Mouse (Mus musculus) 3134 (cell line): ENCODE results near the gene Ccdc13.

Experiments used
- DNase-seq: peaks from one replicate; pipeline ENCODE4 v3.0.0-alpha.2; 2011; ENCODE audit warnings: low spot score; ENCODE audit not compliant: insufficient read length; ENCODE audit errors: extremely low read depth

Ccdc13 gene

DNA sequence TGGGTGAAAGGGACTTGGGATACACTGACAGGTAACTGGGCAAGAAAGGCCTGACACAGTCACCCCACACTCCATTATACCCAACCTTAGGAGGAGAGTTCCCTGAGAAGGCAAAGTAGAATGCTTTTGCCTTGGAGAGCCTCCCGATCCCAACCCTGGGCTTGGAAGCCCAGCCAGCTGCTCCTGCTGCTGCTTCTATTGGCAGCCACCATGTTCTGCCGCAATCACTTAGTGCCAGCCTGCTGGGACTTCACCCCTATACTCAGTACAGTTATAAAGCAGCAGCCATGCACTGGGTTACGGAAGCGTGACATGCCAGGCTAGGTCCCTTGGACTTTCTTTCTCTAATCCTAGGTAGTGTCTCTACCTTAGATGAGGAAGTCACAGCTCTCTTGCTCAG lies 7.9 kb upstream of the Ccdc13 start:
- DNase-seq = no peak

DNA sequence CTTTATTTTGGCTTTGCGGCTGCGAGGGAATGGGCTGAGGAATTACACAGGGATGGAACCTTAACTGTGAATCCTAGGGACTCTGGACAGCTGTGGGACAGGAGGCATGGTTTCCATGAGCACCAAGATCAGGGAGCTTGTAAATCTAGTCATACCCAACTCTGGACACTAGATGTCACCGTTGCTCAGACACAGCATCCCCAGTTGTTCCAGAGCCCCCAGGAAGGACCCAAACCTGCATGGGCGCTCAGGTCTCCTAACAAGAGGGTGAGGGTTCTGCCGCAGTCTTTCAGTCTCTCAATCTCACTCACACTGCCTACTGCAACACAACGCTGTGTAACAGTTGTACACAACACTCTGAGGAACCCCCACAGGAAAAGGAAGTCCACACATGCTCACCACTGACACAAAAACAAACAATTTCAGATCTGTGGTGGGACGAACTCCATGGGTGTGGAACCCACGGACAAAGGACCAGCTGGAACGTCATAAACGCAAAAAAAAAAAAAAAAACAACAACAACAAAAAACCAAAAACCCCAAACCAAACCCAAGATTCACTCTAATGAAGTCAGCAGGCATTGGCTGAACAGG lies 7.4 kb upstream of the Ccdc13 start:
- DNase-seq = no peak

GRCm38 (mm10) chr9:121842914-121843313 lies 3.7 kb upstream of the Ccdc13 start:
- no peak for DNase-seq

GRCm38 (mm10) chr9:121839622-121839965 lies 333 bp upstream of the Ccdc13 start:
- no peak for DNase-seq

GRCm38 (mm10) chr9:121838008-121838407 lies 1.3 kb downstream of the Ccdc13 start:
- DNase-seq = no peak

GRCm38 (mm10) chr9:121833825-121834224 lies 5.4 kb downstream of the Ccdc13 start:
- DNase-seq = no peak

- peak; percentile 40 for DNase-seq
Observed at GRCm38 (mm10) chr9:121830956-121831293, 8.3 kb downstream of the Ccdc13 start.

- DNase-seq = no peak
Observed at GRCm38 (mm10) chr9:121830243-121830955, 8.9 kb downstream of the Ccdc13 start.

DNA sequence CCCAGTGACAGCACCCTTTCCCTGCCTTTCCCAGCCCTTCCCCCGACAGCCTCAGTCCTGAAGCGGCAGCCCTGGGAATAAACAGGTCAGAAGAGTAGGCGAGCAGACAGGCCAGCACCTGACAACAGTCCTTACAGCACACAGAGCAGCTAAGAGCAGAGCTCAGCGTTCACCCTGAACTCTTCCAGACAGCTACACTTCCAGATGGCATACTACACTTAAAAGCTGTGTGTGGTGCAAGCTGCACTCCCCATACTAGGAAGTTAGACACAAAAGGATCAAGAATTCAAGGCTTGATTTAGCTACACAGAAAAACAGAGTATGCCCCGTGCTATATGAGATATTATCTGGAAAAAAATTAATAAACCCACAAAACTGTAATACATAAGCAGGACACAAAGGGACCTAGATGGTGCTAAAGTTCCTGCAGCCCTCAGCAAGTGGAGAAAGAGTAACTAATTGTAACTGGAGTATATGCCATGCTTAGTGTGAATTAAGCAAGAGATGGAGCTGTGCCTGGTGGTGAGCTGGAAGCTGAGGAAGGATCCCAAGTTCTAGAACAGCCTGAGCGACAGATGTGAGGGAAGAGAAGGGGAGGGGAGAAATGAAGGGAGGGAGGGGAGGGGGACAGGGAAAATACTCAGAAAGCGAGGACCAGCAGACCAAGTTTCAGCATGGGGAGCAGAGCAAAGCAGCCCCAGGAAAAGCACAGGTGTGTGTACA lies 9.8 kb downstream of the Ccdc13 start:
- no peak for DNase-seq

DNA sequence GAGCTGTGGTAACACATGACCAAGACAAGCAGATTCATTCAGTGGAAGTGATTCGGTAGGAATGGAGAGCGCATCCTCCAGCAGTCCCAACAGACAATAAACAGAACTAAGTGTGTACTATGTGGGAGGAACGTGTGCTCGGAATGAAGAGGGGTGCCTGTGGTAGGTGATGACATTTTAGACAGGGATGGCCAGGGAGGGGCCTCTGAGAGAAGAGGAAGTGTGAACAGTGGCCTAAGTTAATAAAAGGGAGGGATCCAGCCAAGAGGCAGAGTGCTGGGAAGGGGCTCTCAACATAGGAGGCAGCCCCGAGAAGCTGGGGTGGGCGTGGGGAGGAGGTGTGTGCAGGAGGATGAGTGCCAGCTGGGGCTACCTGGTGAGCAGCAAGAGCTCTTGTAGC lies 10.9 kb downstream of the Ccdc13 start:
- no peak for DNase-seq

DNA sequence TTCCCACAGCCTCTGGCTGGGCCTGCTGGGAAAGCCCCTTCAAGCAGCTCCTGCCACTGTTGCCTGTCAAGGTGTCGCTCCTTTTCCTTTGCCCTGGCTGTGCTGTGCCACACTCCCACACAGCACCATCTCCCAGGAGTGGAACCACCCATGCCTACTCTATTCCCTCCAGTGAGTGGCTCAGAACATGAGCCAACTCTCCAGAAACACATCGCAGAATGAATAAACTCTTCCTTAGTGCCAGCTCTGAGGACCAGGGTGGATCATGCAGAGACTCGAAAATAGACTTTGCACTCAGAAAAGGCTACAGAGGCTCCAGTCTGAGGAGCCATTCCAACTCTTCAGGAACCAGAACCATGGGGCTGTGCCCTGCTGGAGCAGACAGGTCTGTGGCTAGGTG lies 12.9 kb downstream of the Ccdc13 start:
- no peak for DNase-seq

DNA sequence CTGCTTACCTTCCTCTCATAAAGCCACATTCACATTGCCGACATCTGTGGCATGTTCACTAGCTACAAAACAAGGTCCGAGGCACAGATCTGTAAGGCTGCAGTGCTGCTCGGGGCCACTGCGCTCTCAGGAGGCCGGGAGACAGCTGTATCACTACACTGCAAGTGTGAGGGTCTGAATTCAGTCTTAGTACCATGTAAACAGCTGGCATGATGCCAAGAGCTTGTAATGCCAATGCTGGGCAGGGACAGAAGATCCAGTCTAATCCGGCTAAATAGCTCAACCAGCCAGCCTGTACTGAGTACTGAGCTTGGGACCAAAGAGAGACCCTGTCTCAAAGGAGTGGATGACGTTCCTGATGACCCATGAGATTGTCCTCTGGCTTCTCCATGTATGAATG lies 15.3 kb downstream of the Ccdc13 start:
- no peak for DNase-seq

- no peak for DNase-seq
Observed at GRCm38 (mm10) chr9:121823051-121823450, 16.2 kb downstream of the Ccdc13 start.

GRCm38 (mm10) chr9:121822585-121822991 lies 16.7 kb downstream of the Ccdc13 start:
- peak; percentile 30 for DNase-seq

GRCm38 (mm10) chr9:121820765-121821164 lies 18.5 kb downstream of the Ccdc13 start:
- no peak for DNase-seq

- DNase-seq = no peak
Observed at GRCm38 (mm10) chr9:121819771-121820471, 19.3 kb downstream of the Ccdc13 start.

DNA sequence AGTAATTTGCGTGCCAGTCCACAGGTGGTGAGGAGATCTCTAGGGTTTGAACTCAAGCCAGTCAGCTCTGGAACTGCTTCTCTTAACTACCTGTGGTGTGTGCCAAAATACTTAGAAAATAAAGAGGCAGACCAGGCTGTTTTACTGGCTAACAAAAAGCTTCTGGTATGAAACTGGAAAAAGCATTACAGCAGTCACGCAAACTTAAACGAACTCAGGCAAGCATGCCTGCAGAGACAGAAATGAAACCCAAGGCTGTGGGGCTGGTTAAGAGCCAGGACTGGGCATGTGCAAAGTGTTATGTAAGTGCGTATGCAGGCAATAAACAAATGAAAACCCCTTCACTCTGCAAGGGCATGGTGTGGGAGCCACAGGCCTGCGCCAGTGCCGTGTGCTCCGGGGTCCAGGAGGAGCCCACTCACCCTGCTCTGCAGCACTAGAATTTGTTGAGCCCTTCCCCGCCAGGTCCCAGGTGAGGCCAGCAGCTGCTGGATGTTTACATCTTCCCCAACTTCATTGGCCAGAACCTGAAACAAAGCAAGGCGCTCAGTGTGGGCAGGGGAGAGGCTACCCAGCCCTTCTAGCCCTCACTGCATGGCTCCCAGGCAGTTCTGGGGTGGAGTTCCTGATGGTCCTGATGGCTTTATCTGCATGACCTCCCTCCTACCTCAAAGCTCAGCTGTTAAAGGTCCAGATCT lies 20.0 kb downstream of the Ccdc13 start:
- DNase-seq = no peak

GRCm38 (mm10) chr9:121815183-121815582 lies 24.1 kb downstream of the Ccdc13 start:
- DNase-seq = no peak

GRCm38 (mm10) chr9:121810081-121810821 lies 29.0 kb downstream of the Ccdc13 start:
- DNase-seq = no peak

DNA sequence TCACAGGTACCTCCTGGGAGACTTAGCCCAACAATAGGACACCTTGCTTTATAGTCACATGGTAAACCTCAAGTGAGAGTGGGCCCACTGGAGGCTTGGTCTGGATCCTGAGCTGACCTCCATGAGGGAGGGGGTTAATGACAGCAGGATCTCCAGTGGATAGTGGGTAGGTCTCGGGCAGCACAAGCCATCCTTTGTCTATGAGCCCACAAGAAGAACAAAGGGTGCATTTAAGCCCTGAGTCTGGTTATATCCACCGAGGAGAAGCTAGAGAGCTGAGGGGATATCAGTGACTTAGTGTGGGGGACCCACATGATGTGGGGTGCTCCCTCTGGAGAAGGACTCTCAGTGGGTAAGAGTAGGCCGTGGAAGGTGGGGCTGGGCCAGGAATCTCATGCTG lies 30.8 kb downstream of the Ccdc13 start:
- no peak for DNase-seq
